Mouse (Mus musculus) cerebellum, postnatal 14 days (tissue): Measurements from ENCODE around the gene Gm20767.
A peak's percentile ranks its signal among the peaks of the same experiment; 100 is the strongest.
"Not testable (repeated sequence)": the region's sequence is repeated elsewhere in the genome, so short reads cannot be mapped to it uniquely, and the experiment has no call there.

Experiments used
- DNase-seq, 2 experiments: peaks; one replicate each; pipeline ENCODE4 v3.0.0; 2021; ENCODE audit warnings: mixed read lengths in 2 of 2

Gene Gm20767

GRCm38 (mm10) chr13:120139946-120140345 is at the start of gene Gm20767:
TSS of gene Gm20767 (plus strand) at chr13:120140246.
- DNase-seq: not testable (repeated sequence)

GRCm38 (mm10) chr13:120092950-120093349 is 47.1 kb upstream of the Gm20767 start:
- DNase-seq: not testable (repeated sequence)

GRCm38 (mm10) chr13:120096241-120096937 is 43.7 kb upstream of the Gm20767 start:
- DNase-seq: peak; percentile 4 to 10

DNA sequence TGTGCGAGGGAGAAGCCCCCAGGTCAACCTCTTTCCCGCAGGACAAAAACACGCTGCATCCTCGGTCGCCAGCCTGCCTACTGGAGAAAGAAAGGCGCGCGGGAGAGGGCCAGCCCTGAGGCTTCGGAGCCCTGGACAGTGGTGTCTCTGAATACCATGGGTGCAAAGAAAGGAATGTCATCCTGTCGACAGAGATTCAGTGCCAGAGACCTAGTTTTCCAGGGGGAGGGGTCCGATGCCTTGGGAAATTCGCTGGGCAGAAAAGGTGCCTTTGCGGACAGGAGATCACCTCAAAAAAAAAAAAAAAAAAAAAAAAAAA is 43.1 kb upstream of the Gm20767 start:
- not testable (repeated sequence) for DNase-seq

GRCm38 (mm10) chr13:120099327-120099726 is 40.7 kb upstream of the Gm20767 start:
- not testable (repeated sequence) for DNase-seq

- not testable (repeated sequence) for DNase-seq
These were observed 33.5 kb upstream of the Gm20767 start for GRCm38 (mm10) chr13:120106504-120106903.

DNA sequence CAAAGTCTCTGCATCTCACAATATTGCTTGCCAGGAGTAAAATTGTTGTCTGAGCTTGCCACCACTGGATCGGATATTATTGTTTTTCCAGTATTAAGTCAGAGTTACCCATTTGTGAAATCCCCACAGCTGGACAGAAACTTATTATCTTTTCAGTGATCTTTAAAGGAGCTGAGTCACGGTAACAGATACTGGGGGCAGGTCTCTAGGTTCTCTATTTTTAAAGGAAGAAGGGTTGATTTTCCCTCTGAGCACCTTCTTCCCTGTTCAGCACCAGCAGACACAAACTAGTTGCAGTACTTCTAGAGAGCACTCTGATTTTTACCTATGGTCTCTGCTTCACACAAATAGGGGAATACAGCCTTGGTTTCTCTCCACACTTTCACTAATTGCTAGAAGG is 33.0 kb upstream of the Gm20767 start:
- not testable (repeated sequence) for DNase-seq

- DNase-seq: not testable (repeated sequence)
These were observed 2.3 kb downstream of the Gm20767 start for GRCm38 (mm10) chr13:120142348-120142747.

DNA sequence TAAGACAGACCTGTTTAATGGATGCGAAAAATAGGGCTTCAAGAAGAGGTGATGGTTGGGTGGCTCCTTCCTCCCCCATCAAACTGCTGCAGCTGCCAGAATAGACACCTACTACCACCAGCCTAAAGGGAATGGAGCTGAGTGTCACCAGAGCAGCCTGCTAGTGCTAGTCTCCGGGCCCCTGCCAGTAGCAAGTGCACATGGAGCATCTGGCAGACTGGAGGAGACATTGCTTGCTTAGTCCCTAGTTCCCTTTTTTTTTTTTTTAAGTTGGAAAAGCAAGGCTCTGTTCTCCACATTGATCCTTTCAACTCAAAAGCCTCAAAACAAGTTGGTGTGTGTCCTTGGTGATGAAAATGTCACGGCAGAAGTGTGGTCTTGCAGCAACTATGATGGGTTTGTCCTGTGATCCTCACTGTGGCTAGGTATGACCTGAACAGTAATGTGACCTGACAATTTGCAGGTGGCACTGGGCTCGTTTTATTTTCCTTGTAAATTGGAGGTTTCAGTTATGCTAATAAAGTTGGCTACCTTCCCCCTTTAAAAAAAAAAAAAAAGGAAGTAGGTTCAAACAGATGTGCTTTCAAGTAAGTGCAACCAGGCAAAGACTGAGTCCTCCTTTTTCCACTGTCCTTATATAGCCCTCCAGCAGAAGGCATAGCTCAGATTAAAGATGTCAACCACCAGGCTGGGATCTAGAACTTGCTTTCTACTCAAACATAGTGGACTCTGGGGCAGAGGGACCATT is 9.8 kb downstream of the Gm20767 start:
- DNase-seq: not testable (repeated sequence)

GRCm38 (mm10) chr13:120150589-120150988 is 10.5 kb downstream of the Gm20767 start:
- not testable (repeated sequence) for DNase-seq

DNA sequence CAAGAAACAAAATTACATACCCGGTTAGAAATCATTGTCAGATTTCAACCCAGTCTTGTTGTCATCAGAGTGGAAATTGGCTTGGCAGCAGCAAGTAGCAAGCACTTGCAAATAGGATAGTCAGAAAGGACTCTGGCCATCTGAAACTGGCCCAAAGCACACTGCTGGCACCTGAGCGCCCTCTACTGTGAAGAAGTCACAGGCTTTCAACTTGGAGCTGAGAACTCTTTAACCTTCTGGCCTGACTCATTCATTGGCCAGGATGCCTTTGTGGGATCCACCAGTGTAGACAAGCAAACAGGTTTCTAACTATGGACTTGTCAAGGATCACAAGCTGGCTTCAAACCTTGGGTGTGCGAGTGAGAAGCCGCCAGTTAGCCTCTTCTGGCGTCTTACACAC is 28.3 kb downstream of the Gm20767 start:
- DNase-seq: peak; percentile 19

- not testable (repeated sequence) for DNase-seq
These were observed 32.1 kb downstream of the Gm20767 start, which contains the start of gene Gm21818 for GRCm38 (mm10) chr13:120172133-120172532. TSS of gene Gm21818 (plus strand) at chr13:120172433.

GRCm38 (mm10) chr13:120196189-120196821 is 56.3 kb downstream of the Gm20767 start:
- DNase-seq: not testable (repeated sequence)
